ENCODE assay signal across 20 mouse cellular contexts in the genomic region with DNA sequence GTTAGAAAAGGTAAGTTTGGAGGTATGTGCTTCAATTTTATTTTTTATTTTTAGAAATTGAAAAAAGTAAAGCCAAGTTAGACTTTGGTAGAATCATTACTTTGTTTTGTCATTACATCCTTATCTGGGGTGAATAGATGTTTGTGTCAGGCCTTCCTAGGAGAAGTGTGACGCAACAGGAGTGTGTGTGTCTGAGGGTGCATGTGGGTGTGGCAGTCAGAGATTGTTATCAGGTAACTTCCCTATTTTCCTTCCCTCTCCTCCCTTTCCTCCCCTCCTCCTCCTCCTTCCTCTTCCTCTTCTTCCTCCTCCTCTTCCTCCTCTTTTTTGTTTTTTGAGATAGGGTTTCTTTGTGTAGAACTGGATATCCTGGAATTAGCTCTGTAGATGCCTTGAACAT. TPM values are rescaled to one million over a fixed set of nuclear protein-coding genes. Genes with fewer than 3 reads are reported as not detected.
"Had no signal": no experiment of that assay in that cellular context is flagged by ENCODE, and none has a peak within 500 bp of the region (broad histone marks: within the 10 kb centered on the region; RNA-seq: fewer than 3 reads in every experiment).

No protein-coding gene starts in this region.

- H3K4me1 ChIP-seq: limb, embryonic 12.5 days; liver, embryonic 13.5 days; midbrain, embryonic 15.5 days; neural tube, embryonic 12.5 days had no signal

- H3K27me3 ChIP-seq: limb, embryonic 12.5 days; liver, embryonic 13.5 days; midbrain, embryonic 15.5 days; neural tube, embryonic 12.5 days had no signal

- H3K4me3 ChIP-seq: limb, embryonic 12.5 days; liver, embryonic 13.5 days; midbrain, embryonic 15.5 days; neural tube, embryonic 12.5 days had no signal

- H3K4me2 ChIP-seq: limb, embryonic 12.5 days; liver, embryonic 13.5 days; lung, embryonic 14.5 days; midbrain, embryonic 11.5 days; midbrain, embryonic 15.5 days; neural tube, embryonic 12.5 days had no signal

- DNase-seq: kidney, postnatal 36 days; liver, embryonic 13.5 days; lung, embryonic 14.5 days; lung, postnatal 10 days; retina, postnatal 1 day; right cerebral cortex, postnatal 4 days; spleen, adult 18-20 months; thymus, adult 2 months; thymus, postnatal 25 days had no signal

- H3K9ac ChIP-seq: limb, embryonic 12.5 days; liver, embryonic 13.5 days; lung, embryonic 14.5 days; midbrain, embryonic 15.5 days; neural tube, embryonic 12.5 days had no signal

- H3K36me3 ChIP-seq: limb, embryonic 12.5 days; midbrain, embryonic 15.5 days; neural tube, embryonic 12.5 days had no signal

- H3K9me3 ChIP-seq: midbrain, embryonic 15.5 days had no signal

- H3K27ac ChIP-seq: kidney, postnatal 0 days; limb, embryonic 12.5 days; midbrain, embryonic 15.5 days; neural tube, embryonic 12.5 days had no signal

- ATAC-seq: intestine, postnatal 0 days; midbrain, embryonic 15.5 days had no signal

RNA-seq across cellular contexts. Expression of a gene that starts 0.6 kb away (rescaled TPM):
- total RNA-seq: layer of hippocampus, adult 18-20 months; layer of hippocampus, postnatal 10 days; left cerebral cortex, postnatal 36 days; monocyte, adult 5-6 weeks had no signal
- polyA plus RNA-seq: limb, embryonic 12.5 days; midbrain, embryonic 11.5 days; midbrain, embryonic 15.5 days; neural tube, embryonic 12.5 days; urinary bladder, adult 2 months had no signal

RNA-seq across cellular contexts. Expression of a gene that starts 54.3 kb away (rescaled TPM):
- total RNA-seq: monocyte, adult 5-6 weeks had no signal
- polyA plus RNA-seq: limb, embryonic 12.5 days; midbrain, embryonic 11.5 days; neural tube, embryonic 12.5 days; urinary bladder, adult 2 months had no signal
